Mouse (Mus musculus) lung, postnatal 0 days (tissue): ENCODE measurements at regions not wholly inside any gene's neighbourhood (a gene's known extent, or its start where the extent isn't known, plus 50 kb on each side); places are given as distances from the start of the nearest gene placed in this dataset.

Source experiments
- ATAC-seq: fragments of 200-750 bp; cut with Nextera tagmentation; 2 replicates; pipeline ENCODE4 v1.8.0; 2017; ENCODE audit warnings: moderate library complexity
- DNase-seq: peaks from one replicate; pipeline ENCODE4 v3.0.0-alpha.2; 2016; ENCODE audit warnings: low spot score
- H3K27ac ChIP-seq: fragments of 300-500 bp; sonication (generic); 2 replicates; pipeline ENCODE4 v1.5.1; 2014; ENCODE audit warnings: antibody characterized with exemption, mild to moderate bottlenecking, low read length, mixed read lengths
- H3K27me3 ChIP-seq: fragments of 300-500 bp; sonication (generic); replicated peaks from 2 replicates; pipeline ENCODE4 v1.6.1; 2014; ENCODE audit warnings: low read length, mixed read lengths; ENCODE audit not compliant: insufficient read depth
- H3K36me3 ChIP-seq: fragments of 300-500 bp; sonication (generic); 2 replicates; pipeline ENCODE4 v1.6.1; 2014; ENCODE audit warnings: low read length, mixed read lengths; ENCODE audit not compliant: insufficient read depth
- H3K4me1 ChIP-seq: fragments of 300-500 bp; sonication (generic); 2 replicates; pipeline ENCODE4 v1.6.1; 2014; ENCODE audit warnings: antibody characterized with exemption, low read depth, low read length, mixed read lengths; ENCODE audit not compliant: insufficient read depth
- H3K4me2 ChIP-seq: fragments of 300-500 bp; sonication (generic); replicated peaks from 2 replicates; pipeline ENCODE4 v1.6.1; 2014; ENCODE audit warnings: low read depth, mild to moderate bottlenecking, low read length, moderate library complexity, mixed read lengths
- H3K4me3 ChIP-seq: fragments of 300-500 bp; sonication (generic); 2 replicates; pipeline ENCODE4 v1.5.1; 2014; ENCODE audit warnings: low read depth, low read length
- H3K9ac ChIP-seq: fragments of 300-500 bp; sonication (generic); replicated peaks from 2 replicates; pipeline ENCODE4 v1.6.1; 2014; ENCODE audit warnings: low read depth, mild to moderate bottlenecking
- H3K9me3 ChIP-seq: fragments of 300-500 bp; sonication (generic); 2 replicates; pipeline ENCODE4 v1.6.1; 2016; ENCODE audit warnings: low read length, mixed read lengths
- CTCF ChIP-seq: IDR thresholded peaks from 2 replicates; pipeline ENCODE4 v1.5.1; 2016; ENCODE audit warnings: antibody characterized with exemption, mild to moderate bottlenecking
- EP300 ChIP-seq: IDR thresholded peaks from 2 replicates; pipeline ENCODE4 v1.6.1; 2016; ENCODE audit warnings: antibody characterized with exemption, mild to moderate bottlenecking, control low read depth
- WGBS: fragments of 180-500 bp; shearing (Covaris S2); extraction: QIAGEN DNeasy Blood & Tissue Kit; methylation state at CpG from one replicate; pipeline ENCODE4 v1.1.7; 2014; 5-methylcytosine and 5-hydroxymethylcytosine counted together

- Histone ChIP-seq H3K36me3 (no peaks in the 10 kb centered on the region), H3K27ac (no peak overlapping the region), H3K4me2 (no peak overlapping the region), H3K9me3 (no peaks in the 10 kb centered on the region), H3K4me3 (no peak overlapping the region), H3K9ac (no peak overlapping the region), H3K27me3 (no peaks in the 10 kb centered on the region), H3K4me1 (no peaks in the 10 kb centered on the region)
- TF ChIP-seq CTCF (no peak), EP300 (no peak)
- WGBS: 69% methylated on average over 7 of the region's 7 CpGs
- ATAC-seq: no peak
- no peak for DNase-seq
Observed at GRCm38 (mm10) chr15:25563641-25564040, 58.7 kb upstream of the Myo10 start.

- Histone ChIP-seq H3K9ac (no peak overlapping the region), H3K4me1 (no peaks in the 10 kb centered on the region), H3K27me3 (no peaks in the 10 kb centered on the region), H3K4me2 (no peak overlapping the region), H3K9me3 (no peaks in the 10 kb centered on the region), H3K27ac (no peak overlapping the region), H3K36me3 (no peaks in the 10 kb centered on the region), H3K4me3 (no peak overlapping the region)
- no peak for ATAC-seq
- TF ChIP-seq EP300: no peak
- TF ChIP-seq CTCF: no peak
- WGBS: 39% methylated on average over 6 of the region's 6 CpGs
- DNase-seq: no peak
Observed at GRCm38 (mm10) chr15:25572495-25572894, 49.8 kb upstream of the Myo10 start.
